Mouse (Mus musculus): ENCODE results near the gene 1700034I23Rik. TPM values are rescaled to one million over a fixed set of nuclear protein-coding genes. Genes with fewer than 3 reads are reported as not detected.

Gene 1700034I23Rik
- 0.07 TPM in 2 replicates for polyA plus RNA-seq (2015; fragmentation: Nextera tagmentation; extraction: Ambion mirVana)

GRCm38 (mm10) chr3:40902443-40902842 lies at the start of gene 1700034I23Rik:
Gene 1700034I23Rik (minus strand): TSS chr3:40902543.

GRCm38 (mm10) chr3:40949170-40949902 lies 47.0 kb upstream of the 1700034I23Rik start, which contains the start of gene Larp1b:
Gene Larp1b (plus strand): TSS chr3:40949828.

Other genes with a start within 250 kb of the 1700034I23Rik start
- gene Slc25a31, start 193.7 kb downstream of the 1700034I23Rik start, polyA plus RNA-seq (2015; fragmentation: Nextera tagmentation; extraction: Ambion mirVana), result 0.17 and 0.35 TPM in 2 replicates
- gene Hspa4l, start 158.0 kb downstream of the 1700034I23Rik start, polyA plus RNA-seq (2015; fragmentation: Nextera tagmentation; extraction: Ambion mirVana), result 7.7 and 9.2 TPM in 2 replicates
- gene Plk4, start 102.5 kb downstream of the 1700034I23Rik start, polyA plus RNA-seq (2015; fragmentation: Nextera tagmentation; extraction: Ambion mirVana), result 11.8 and 18.1 TPM in 2 replicates
- 5.9 and 6.6 TPM in 2 replicates for gene Mfsd8, start 55.7 kb downstream of the 1700034I23Rik start, polyA plus RNA-seq (2015; fragmentation: Nextera tagmentation; extraction: Ambion mirVana)
- gene Abhd18, start 55.6 kb downstream of the 1700034I23Rik start, polyA plus RNA-seq (2015; fragmentation: Nextera tagmentation; extraction: Ambion mirVana), result 2.7 and 4.0 TPM in 2 replicates
- gene Larp1b, start 47.3 kb upstream of the 1700034I23Rik start, polyA plus RNA-seq (2015; fragmentation: Nextera tagmentation; extraction: Ambion mirVana), result 18.2 and 22.5 TPM in 2 replicates
- 22.6 and 27.3 TPM in 2 replicates for gene Pgrmc2, start 180.5 kb upstream of the 1700034I23Rik start, polyA plus RNA-seq (2015; fragmentation: Nextera tagmentation; extraction: Ambion mirVana)

Measured in urinary bladder, postnatal 0 days (tissue).